Mouse (Mus musculus) hindbrain, embryonic 10.5 days (tissue): ENCODE measurements at regions not wholly inside any gene's neighbourhood (a gene's known extent, or its start where the extent isn't known, plus 50 kb on each side); places are given as distances from the start of the nearest gene placed in this dataset.
A peak's percentile ranks its signal among the peaks of the same experiment; 100 is the strongest.

Experiments used
- DNase-seq: peaks from one replicate; pipeline ENCODE4 v3.0.0-alpha.2; 2017; ENCODE audit warnings: low spot score
- H3K27ac ChIP-seq: fragments of 300-500 bp; sonication (generic); 2 replicates; pipeline ENCODE4 v1.5.1; 2016; ENCODE audit warnings: mild to moderate bottlenecking, moderate library complexity
- H3K27me3 ChIP-seq: fragments of 300-500 bp; sonication (generic); 2 replicates; pipeline ENCODE4 v1.6.1; 2016; ENCODE audit warnings: mild to moderate bottlenecking; ENCODE audit not compliant: poor library complexity, insufficient read depth, severe bottlenecking
- H3K36me3 ChIP-seq: fragments of 300-500 bp; sonication (generic); 2 replicates; pipeline ENCODE4 v1.6.1; 2016; ENCODE audit warnings: mild to moderate bottlenecking, moderate library complexity
- H3K4me1 ChIP-seq: fragments of 300-500 bp; sonication (generic); replicated peaks from 2 replicates; pipeline ENCODE4 v1.6.1; 2016; ENCODE audit warnings: mild to moderate bottlenecking
- H3K4me3 ChIP-seq: fragments of 300-500 bp; sonication (generic); 2 replicates; pipeline ENCODE4 v1.5.1; 2016; ENCODE audit warnings: mild to moderate bottlenecking, moderate library complexity
- H3K9me3 ChIP-seq: fragments of 300-500 bp; sonication (generic); 2 replicates; pipeline ENCODE4 v1.6.1; 2016; ENCODE audit warnings: mild to moderate bottlenecking, moderate library complexity
- WGBS: fragments of 180-500 bp; shearing (Covaris S2); methylation state at CpG from one replicate; pipeline ENCODE4 v1.1.7; 2016; 5-methylcytosine and 5-hydroxymethylcytosine counted together

DNA sequence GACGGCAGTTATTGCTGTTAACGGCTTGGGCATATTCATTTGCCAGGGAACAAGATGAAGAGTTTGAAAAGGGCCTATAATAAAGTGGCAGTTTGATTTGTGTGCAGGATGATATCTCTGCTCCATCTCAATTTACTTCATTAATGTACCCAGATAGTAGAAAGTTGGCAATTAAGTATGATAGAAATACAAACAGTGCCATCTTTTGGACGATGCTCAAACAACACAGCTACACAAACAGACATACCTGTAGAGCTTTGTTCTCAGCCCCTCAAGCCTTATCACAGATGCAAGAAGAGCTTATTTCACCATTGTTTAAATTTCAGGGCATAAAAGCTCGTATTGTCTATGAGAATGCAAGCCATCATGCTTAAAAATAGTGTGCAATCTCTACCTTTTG lies 82.2 kb downstream of the Tnfsf11 start:
- no peak overlapping the region for H3K27ac ChIP-seq
- H3K4me1 ChIP-seq = no peaks in the 10 kb centered on the region
- no peaks in the 10 kb centered on the region for H3K36me3 ChIP-seq
- no peaks in the 10 kb centered on the region for H3K9me3 ChIP-seq
- no peak for DNase-seq
- no peaks in the 10 kb centered on the region for H3K27me3 ChIP-seq
- H3K4me3 ChIP-seq = no peak overlapping the region
- WGBS = 87% methylated on average over 4 of the region's 4 CpGs

DNA sequence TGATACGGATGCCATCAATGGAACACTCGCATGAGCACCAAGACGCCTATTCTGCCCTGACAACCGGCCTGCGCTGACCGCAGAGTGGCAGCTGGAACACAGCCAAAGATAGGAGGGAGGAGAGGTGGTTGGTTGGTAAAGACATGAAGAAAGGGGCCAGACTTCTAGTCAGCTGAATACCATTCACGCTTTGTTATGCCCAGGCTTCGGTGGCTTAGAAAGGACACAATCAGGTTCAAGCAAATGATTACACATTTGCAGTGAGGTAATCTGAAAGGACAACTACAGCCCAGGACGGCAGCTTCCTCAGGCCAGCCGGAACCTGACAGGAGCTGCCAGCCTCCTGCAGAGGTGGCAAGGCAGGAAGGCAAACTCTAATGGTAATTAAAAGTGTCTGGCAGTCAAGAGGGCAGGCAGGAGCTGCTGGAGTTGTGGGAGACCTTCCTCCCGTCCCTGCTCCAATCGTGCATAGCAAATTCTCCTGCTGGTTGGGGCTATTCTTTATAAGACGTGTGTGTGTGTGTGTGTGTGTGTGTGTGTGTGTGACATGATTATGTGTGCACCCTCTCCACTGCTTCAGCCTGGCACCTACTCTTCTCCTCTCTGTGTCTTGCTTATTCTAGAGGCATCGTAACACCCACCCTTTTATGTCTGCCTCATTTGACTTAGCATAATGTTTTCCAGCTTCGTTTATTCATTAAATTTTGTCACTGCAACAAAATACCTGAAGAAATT lies 91.4 kb downstream of the Tnfsf11 start:
- 55% methylated on average over 15 of the region's 15 CpGs for WGBS

DNA sequence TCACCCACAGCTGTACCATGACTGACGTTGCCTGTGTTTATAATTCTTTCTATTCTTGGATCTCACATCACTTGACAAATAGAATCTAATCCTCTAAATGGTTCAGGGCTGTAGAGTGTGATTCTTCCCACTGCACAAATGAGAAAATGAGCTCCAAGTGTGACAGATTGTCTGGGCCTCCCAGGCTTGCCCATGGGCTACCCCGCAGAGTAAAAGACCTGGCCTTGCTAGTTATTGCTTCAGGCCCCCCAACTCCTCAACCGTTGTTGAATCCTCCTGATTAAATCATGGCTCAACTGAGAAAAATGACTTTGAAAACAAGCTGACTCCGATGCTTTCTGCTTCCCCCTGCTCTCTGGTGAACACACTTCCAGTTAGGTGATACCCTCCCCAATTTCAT lies 92.4 kb downstream of the Tnfsf11 start:
- no peak for DNase-seq
- Histone ChIP-seq H3K36me3 (no peaks in the 10 kb centered on the region), H3K27me3 (no peaks in the 10 kb centered on the region), H3K4me3 (no peak overlapping the region), H3K4me1 (peaks cover 7% of the 10 kb centered on the region; the same call in 1 of the 2 replicates), H3K9me3 (no peaks in the 10 kb centered on the region), H3K27ac (no peak overlapping the region)
- 88% methylated on average over 4 of the region's 4 CpGs for WGBS

More for the DNA sequence above, 91.4 kb downstream of the Tnfsf11 start:
- Histone ChIP-seq H3K9me3 (no peaks in the 10 kb centered on the region), H3K4me1 (peaks cover 7% of the 10 kb centered on the region; the same call in 1 of the 2 replicates), H3K27ac (0 out of 2 replicates have a peak overlapping the region, but pooled peaks have one; percentile 40), H3K27me3 (no peaks in the 10 kb centered on the region), H3K36me3 (no peaks in the 10 kb centered on the region), H3K4me3 (no peak overlapping the region)
- peak; percentile 6 for DNase-seq

DNA sequence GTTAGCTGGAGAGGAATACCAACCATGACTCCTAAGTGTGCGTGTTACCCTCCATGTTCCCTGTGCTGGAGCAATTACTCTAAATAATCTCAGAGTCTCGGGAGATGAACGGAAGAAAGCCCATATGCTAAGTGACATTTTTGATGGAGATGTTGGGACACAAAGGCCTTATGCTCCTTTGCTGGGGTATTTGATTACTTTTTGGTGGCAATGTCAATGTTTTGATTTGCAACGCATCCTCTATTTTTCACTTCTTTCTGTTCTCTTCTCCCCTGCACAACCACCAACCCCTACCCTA lies 103.3 kb downstream of the Tnfsf11 start:
- Histone ChIP-seq H3K4me1 (no peaks in the 10 kb centered on the region), H3K27ac (no peak overlapping the region; the same call in 1 of the 2 replicates), H3K4me3 (no peak overlapping the region), H3K27me3 (no peaks in the 10 kb centered on the region), H3K9me3 (no peaks in the 10 kb centered on the region), H3K36me3 (no peaks in the 10 kb centered on the region)
- WGBS = 95% methylated on average over 4 of the region's 4 CpGs
- no peak for DNase-seq

DNA sequence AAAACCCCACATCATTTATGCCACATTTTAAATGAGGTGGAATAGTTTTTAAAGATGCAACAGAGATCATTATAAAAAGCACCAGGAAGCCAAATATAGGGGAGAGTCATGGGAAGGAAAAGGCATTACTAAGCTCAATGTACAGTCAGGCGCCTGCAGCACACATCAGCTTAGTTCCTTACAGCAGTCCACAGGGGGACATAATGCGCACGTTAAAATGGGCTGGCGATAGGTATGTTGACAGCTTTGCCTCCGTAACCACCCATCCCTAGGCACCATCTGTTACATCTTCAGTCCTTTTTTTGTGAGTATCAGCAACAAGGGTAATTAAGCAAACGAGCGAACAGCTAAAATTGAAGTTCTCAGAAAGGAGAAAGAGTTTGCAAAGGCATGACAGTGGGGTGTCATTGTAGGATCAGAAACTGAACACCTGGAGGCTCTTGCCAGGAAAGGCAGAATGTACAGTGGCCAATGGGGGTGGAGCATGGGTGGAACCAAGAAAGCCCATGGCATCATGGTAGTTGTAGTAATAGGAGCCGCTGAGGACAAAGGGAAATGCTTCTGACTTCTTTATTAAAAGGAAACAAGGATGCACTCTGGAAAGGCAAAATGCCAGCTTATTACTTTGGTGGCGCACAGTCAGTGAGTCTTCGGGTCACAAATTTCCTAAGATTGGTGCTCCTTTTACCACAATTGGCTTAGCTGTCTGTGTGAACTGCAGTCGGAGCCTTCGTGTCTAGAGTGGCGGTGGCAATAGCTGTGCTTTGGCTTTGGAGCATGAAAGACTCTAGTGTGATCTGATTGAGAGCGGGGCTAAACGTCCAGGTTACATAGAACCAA lies 103.9 kb downstream of the Tnfsf11 start:
- no peaks in the 10 kb centered on the region for H3K36me3 ChIP-seq
- DNase-seq = no peak
- no peak overlapping the region for H3K4me3 ChIP-seq
- H3K4me1 ChIP-seq = no peaks in the 10 kb centered on the region
- no peak overlapping the region; the same call in 1 of the 2 replicates for H3K27ac ChIP-seq
- no peaks in the 10 kb centered on the region for H3K27me3 ChIP-seq
- no peaks in the 10 kb centered on the region for H3K9me3 ChIP-seq
- WGBS = 81% methylated on average over 15 of the region's 15 CpGs

DNA sequence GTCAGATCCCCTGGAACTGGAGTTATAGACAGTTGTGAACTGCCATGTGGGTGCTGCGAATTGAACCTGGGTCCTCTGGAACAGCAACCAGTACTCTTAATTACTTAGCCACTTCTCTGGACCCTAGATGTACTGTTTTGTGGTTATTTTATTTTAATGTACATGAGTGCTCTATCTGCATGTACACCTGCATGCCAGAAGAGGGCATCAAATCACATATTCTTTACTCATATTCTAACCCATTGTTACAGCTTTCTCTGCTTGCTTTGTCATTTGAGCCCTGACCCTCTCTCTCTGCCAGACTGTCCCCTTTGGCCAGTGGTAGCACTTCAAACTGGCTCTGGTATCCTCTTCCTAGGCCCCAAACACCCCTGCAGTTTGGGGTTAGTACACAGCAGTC lies 105.1 kb downstream of the Tnfsf11 start:
- Histone ChIP-seq H3K9me3 (no peaks in the 10 kb centered on the region), H3K27ac (no peak overlapping the region), H3K4me3 (no peak overlapping the region), H3K27me3 (no peaks in the 10 kb centered on the region), H3K36me3 (no peaks in the 10 kb centered on the region), H3K4me1 (no peaks in the 10 kb centered on the region)
- WGBS = 89% methylated on average over 1 of the region's 1 CpGs
- DNase-seq = no peak

DNA sequence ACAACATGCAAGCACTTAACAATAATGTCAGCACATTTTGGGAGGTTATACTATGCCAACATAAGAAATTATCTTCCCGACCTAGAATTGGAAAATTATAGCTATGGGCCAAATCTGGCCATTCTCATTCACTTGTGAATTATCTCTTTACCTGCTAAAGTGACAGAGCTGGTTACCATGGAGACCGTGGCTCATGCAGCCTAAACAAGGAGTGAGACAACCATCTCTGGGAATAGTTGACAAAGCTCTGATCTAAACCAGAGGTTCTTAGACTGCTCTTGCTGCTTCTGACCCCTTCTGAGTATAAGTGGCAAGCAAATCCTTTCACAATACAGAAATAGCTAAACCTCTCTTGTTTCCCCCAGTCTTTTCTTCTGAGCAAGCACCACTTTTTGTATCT lies 108.7 kb upstream of the Fam216b start:
- Histone ChIP-seq H3K4me3 (no peak overlapping the region), H3K27me3 (no peaks in the 10 kb centered on the region), H3K9me3 (no peaks in the 10 kb centered on the region), H3K4me1 (no peaks in the 10 kb centered on the region), H3K36me3 (no peaks in the 10 kb centered on the region), H3K27ac (no peak overlapping the region)
- DNase-seq = no peak
- 84% methylated on average over 2 of the region's 2 CpGs for WGBS

DNA sequence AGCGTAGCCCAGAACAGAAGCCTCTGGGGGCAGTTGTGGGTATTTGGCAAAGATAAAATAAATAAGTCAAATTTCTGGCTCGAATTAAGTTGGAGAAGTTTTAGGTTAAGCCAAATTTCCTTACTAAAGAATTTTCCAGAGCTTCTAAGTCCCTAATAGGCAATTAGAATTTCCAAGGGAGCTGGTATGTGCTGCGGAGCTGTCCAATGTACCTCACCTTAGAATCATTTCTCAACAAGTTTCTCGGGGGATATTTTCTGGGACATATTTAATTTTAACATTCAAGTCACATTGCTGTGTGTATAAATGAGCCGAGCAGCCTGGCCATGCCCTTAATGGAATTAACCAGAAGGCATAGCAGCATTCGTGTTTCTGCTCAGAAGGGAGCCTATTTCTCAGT lies 90.8 kb upstream of the Fam216b start:
- H3K9me3 ChIP-seq = peaks cover 2% of the 10 kb centered on the region; the same call in 1 of the 2 replicates
- H3K4me1 ChIP-seq = no peaks in the 10 kb centered on the region
- 60% methylated on average over 6 of the region's 6 CpGs for WGBS
- peak; percentile 3 for DNase-seq
- H3K27ac ChIP-seq = no peak overlapping the region
- no peak overlapping the region for H3K4me3 ChIP-seq
- no peaks in the 10 kb centered on the region for H3K27me3 ChIP-seq
- no peaks in the 10 kb centered on the region for H3K36me3 ChIP-seq

DNA sequence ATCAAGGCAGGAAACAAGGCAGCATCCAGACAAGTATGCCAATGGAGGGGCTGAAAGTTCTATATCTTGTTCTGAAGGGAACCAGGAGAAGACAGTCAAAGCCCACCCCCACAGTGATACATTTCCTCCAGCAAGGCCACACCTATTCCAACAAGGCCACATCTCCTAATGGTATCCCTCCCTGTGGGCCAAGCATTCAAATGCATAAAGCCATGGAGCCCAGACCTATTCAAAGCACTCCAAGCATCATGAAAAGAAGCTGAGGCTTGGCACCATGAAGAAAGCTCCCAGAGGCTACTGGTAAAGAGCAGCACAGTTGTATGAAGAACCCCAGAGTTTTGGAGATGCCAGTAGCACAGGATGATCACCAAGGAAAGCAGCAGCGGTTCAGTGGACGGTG lies 84.6 kb upstream of the Fam216b start:
- peaks cover 2% of the 10 kb centered on the region; the same call in 1 of the 2 replicates for H3K9me3 ChIP-seq
- H3K4me1 ChIP-seq = no peaks in the 10 kb centered on the region
- no peaks in the 10 kb centered on the region for H3K36me3 ChIP-seq
- 88% methylated on average over 2 of the region's 2 CpGs for WGBS
- no peaks in the 10 kb centered on the region for H3K27me3 ChIP-seq
- H3K27ac ChIP-seq = no peak overlapping the region
- H3K4me3 ChIP-seq = no peak overlapping the region
- DNase-seq = no peak

DNA sequence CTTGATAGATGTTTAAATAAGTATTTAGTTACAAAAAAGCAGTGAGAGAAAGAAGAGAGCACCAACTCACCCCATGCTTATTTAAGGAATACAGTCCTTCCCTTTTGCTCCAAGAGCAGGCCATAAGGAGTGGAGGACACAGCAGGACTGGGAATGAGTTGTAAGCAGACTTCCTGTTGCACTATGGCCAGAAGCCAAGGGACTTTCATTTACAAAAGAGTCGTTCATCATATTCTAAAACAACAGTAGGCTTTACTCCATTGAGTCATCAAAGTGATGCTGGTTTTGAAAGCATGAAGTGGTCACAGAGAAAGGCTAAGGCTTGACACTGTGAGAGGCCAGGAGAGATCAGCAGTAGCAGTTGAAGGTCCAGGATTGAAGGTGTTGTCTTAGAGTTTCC lies 84.1 kb upstream of the Fam216b start:
- no peak overlapping the region for H3K4me3 ChIP-seq
- WGBS = 87% methylated on average over 1 of the region's 1 CpGs
- DNase-seq = no peak
- no peaks in the 10 kb centered on the region for H3K4me1 ChIP-seq
- H3K27me3 ChIP-seq = no peaks in the 10 kb centered on the region
- no peaks in the 10 kb centered on the region for H3K36me3 ChIP-seq
- H3K27ac ChIP-seq = no peak overlapping the region
- peaks cover 2% of the 10 kb centered on the region; the same call in 1 of the 2 replicates for H3K9me3 ChIP-seq

DNA sequence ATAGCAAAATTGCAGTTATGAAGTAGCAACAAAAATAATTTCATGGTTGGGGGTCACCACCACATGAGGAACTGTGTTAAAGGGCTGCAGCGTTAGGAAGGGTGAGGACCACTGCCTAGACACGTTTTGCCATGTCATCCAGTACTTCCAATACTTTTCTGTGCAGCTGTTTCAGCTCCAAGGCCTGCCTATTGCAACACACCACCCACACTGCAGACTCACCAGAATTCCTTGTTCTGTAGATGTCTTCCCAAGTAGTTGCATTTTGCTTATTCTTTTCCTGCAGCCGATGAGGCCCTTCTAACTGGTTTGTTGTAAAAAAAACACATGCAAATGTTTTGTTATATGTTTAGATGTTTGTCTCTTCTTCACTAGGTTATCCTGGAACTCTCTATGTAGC lies 72.0 kb upstream of the Fam216b start:
- Histone ChIP-seq H3K9me3 (no peaks in the 10 kb centered on the region), H3K4me1 (no peaks in the 10 kb centered on the region), H3K27me3 (no peaks in the 10 kb centered on the region), H3K4me3 (no peak overlapping the region), H3K27ac (no peak overlapping the region), H3K36me3 (no peaks in the 10 kb centered on the region)
- 96% methylated on average over 3 of the region's 3 CpGs for WGBS
- no peak for DNase-seq

DNA sequence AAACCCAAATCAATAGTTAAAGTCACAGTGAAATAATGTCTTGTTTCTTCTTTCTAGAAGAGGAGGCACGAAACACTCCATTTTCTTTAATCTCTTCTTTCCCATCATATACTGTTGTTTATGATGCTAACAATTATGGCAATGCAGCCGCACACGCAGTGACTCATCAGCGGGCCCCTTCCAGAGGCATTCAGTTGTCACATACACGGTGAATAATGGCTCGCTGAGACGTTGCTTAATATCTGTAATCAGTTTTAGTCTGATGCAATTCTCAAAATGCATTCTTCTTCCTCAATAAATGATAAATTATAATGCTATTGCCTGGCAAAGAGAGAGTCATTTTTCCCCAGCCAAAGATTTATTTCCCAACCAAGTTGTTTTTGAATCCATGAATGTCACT lies 70.8 kb upstream of the Fam216b start:
- no peak for DNase-seq
- Histone ChIP-seq H3K9me3 (no peaks in the 10 kb centered on the region), H3K27me3 (no peaks in the 10 kb centered on the region), H3K4me1 (no peaks in the 10 kb centered on the region), H3K27ac (no peak overlapping the region), H3K36me3 (no peaks in the 10 kb centered on the region), H3K4me3 (no peak overlapping the region)
- 91% methylated on average over 7 of the region's 7 CpGs for WGBS

DNA sequence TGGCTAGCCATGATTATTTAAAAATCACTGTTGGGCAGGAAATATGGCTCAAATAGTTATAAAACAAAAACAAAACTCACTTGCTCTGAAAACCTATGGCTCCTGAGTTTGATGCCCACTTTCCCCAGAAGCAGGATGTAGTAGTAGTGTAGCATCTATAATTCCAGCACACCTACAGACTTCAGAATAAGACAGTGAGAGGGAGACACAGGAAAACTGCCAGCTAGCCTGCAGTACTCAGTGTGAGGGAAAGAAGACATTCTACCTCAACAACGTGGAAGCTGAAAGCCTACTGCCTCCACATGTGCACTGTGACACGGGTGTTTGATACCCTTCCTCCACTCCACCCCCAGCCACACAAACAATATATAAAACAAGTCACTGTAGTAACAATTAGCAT lies 68.9 kb upstream of the Fam216b start:
- H3K27ac ChIP-seq = no peak overlapping the region
- H3K36me3 ChIP-seq = no peaks in the 10 kb centered on the region
- H3K4me1 ChIP-seq = no peaks in the 10 kb centered on the region
- no peaks in the 10 kb centered on the region for H3K9me3 ChIP-seq
- WGBS = 85% methylated on average over 2 of the region's 2 CpGs
- H3K4me3 ChIP-seq = no peak overlapping the region
- H3K27me3 ChIP-seq = no peaks in the 10 kb centered on the region
- DNase-seq = no peak
